Mouse (Mus musculus): ENCODE results near the gene Oas2. TPM values are rescaled to one million over a fixed set of nuclear protein-coding genes. Genes with fewer than 3 reads are reported as not detected.

Oas2 gene
- polyA plus RNA-seq, 1 experiment, result not detected

- Histone ChIP-seq H3ac (ENCODE audit: control insufficient read depth, insufficient read length) (no peak overlapping the region), H3K79me2 (ENCODE audit: control insufficient read depth, insufficient read depth) (no peaks in the 10 kb centered on the region), H3K27me3 (ENCODE audit: control insufficient read depth, insufficient read depth, insufficient read length) (peaks cover 56% of the 10 kb centered on the region), H3K36me3 (ENCODE audit: control insufficient read depth, insufficient read depth) (no peaks in the 10 kb centered on the region), H3K4me3 (no peak overlapping the region), H3K4me2 (ENCODE audit: low read depth) (no peak overlapping the region)
- TF ChIP-seq MYOD1 (IDR thresholded peaks at IDR 0.05; ENCODE audit: control insufficient read depth in 1 of 3, insufficient read length in 2 of 3, low read depth in 2 of 3) (no peak), CEBPB (IDR thresholded peaks at IDR 0.05; ENCODE audit: insufficient read depth, poor library complexity, severe bottlenecking) (no peak), MYOG (IDR thresholded peaks at IDR 0.05; ENCODE audit: control insufficient read depth in 1 of 3, insufficient read depth in 1 of 3, insufficient read length in 2 of 3, low read depth in 2 of 3) (no peak)
Measured at GRCm38 (mm10) chr5:120734380-120734990, 15.2 kb downstream of the Oas2 start.

- TF ChIP-seq SRF (IDR thresholded peaks at IDR 0.05; ENCODE audit: control insufficient read depth, insufficient read length, low read depth), result no peak
- TF ChIP-seq TCF3 (IDR thresholded peaks at IDR 0.05; ENCODE audit: insufficient read length, low read depth), result no peak
- no peak for TF ChIP-seq E2F4 (IDR thresholded peaks at IDR 0.05; ENCODE audit: insufficient read depth)
- no peak for TF ChIP-seq POLR2A (IDR thresholded peaks at IDR 0.05; ENCODE audit: insufficient read length, low read depth)
- TF ChIP-seq MAX (IDR thresholded peaks at IDR 0.05; ENCODE audit: low read depth), result no peak
- TF ChIP-seq TCF12 (IDR thresholded peaks at IDR 0.05; ENCODE audit: insufficient read depth, poor library complexity, severe bottlenecking), result no peak
- TF ChIP-seq POLR2AphosphoS2 (IDR thresholded peaks at IDR 0.05; ENCODE audit: insufficient read length, low read depth), result no peak
- no peak for TF ChIP-seq REST (IDR thresholded peaks at IDR 0.05; ENCODE audit: insufficient read depth, insufficient read length)
- no peak for TF ChIP-seq CEBPB (IDR thresholded peaks at IDR 0.05; ENCODE audit: insufficient read depth, poor library complexity, severe bottlenecking)
- TF ChIP-seq USF1 (IDR thresholded peaks at IDR 0.05; ENCODE audit: low read depth), result no peak
- TF ChIP-seq MYOG (IDR thresholded peaks at IDR 0.05; ENCODE audit: control insufficient read depth in 1 of 3, insufficient read depth in 1 of 3, insufficient read length in 2 of 3, low read depth in 2 of 3), result no peak
- no peak for TF ChIP-seq MYOD1 (IDR thresholded peaks at IDR 0.05; ENCODE audit: control insufficient read depth in 1 of 3, insufficient read length in 2 of 3, low read depth in 2 of 3)
- peaks cover 58% of the 10 kb centered on the region for H3K27me3 ChIP-seq (ENCODE audit: control insufficient read depth, insufficient read depth, insufficient read length)
- H3K79me2 ChIP-seq (ENCODE audit: control insufficient read depth, insufficient read depth), result no peaks in the 10 kb centered on the region
- no peak overlapping the region for H3ac ChIP-seq (ENCODE audit: control insufficient read depth, insufficient read length)
- H3K4me3 ChIP-seq, result no peak overlapping the region
- H3K4me2 ChIP-seq (ENCODE audit: low read depth), result no peak overlapping the region
- no peaks in the 10 kb centered on the region for H3K36me3 ChIP-seq (ENCODE audit: control insufficient read depth, insufficient read depth)
Measured at GRCm38 (mm10) chr5:120733696-120734095, 16.0 kb downstream of the Oas2 start.

- H3K79me2 ChIP-seq (ENCODE audit: control insufficient read depth, insufficient read depth), result no peaks in the 10 kb centered on the region
- H3ac ChIP-seq (ENCODE audit: control insufficient read depth, insufficient read length), result no peak overlapping the region
- peaks cover 51% of the 10 kb centered on the region for H3K27me3 ChIP-seq (ENCODE audit: control insufficient read depth, insufficient read depth, insufficient read length)
- TF ChIP-seq REST (IDR thresholded peaks at IDR 0.05; ENCODE audit: insufficient read depth, insufficient read length) (no peak), MYOD1 (IDR thresholded peaks at IDR 0.05; ENCODE audit: control insufficient read depth in 1 of 3, insufficient read length in 2 of 3, low read depth in 2 of 3) (no peak), TCF3 (IDR thresholded peaks at IDR 0.05; ENCODE audit: insufficient read length, low read depth) (no peak), POLR2AphosphoS2 (IDR thresholded peaks at IDR 0.05; ENCODE audit: insufficient read length, low read depth) (no peak)
- H3K4me2 ChIP-seq (ENCODE audit: low read depth), result no peak overlapping the region
- no peak overlapping the region for H3K4me3 ChIP-seq
- no peaks in the 10 kb centered on the region for H3K36me3 ChIP-seq (ENCODE audit: control insufficient read depth, insufficient read depth)
Measured at GRCm38 (mm10) chr5:120732740-120733139, 16.9 kb downstream of the Oas2 start.

- Histone ChIP-seq H3K4me3 (no peak overlapping the region), H3K79me2 (ENCODE audit: control insufficient read depth, insufficient read depth) (no peaks in the 10 kb centered on the region), H3K27me3 (ENCODE audit: control insufficient read depth, insufficient read depth, insufficient read length) (peaks cover 34% of the 10 kb centered on the region), H3K36me3 (ENCODE audit: control insufficient read depth, insufficient read depth) (no peaks in the 10 kb centered on the region), H3ac (ENCODE audit: control insufficient read depth, insufficient read length) (no peak overlapping the region), H3K4me2 (ENCODE audit: low read depth) (no peak overlapping the region)
- TF ChIP-seq REST (IDR thresholded peaks at IDR 0.05; ENCODE audit: insufficient read depth, insufficient read length), result no peak
- TF ChIP-seq POLR2A (IDR thresholded peaks at IDR 0.05; ENCODE audit: insufficient read length, low read depth), result no peak
- TF ChIP-seq MYOD1 (IDR thresholded peaks at IDR 0.05; ENCODE audit: control insufficient read depth in 1 of 3, insufficient read length in 2 of 3, low read depth in 2 of 3), result no peak
- no peak for TF ChIP-seq CEBPB (IDR thresholded peaks at IDR 0.05; ENCODE audit: insufficient read depth, poor library complexity, severe bottlenecking)
- no peak for TF ChIP-seq TCF3 (IDR thresholded peaks at IDR 0.05; ENCODE audit: insufficient read length, low read depth)
- no peak for TF ChIP-seq USF1 (IDR thresholded peaks at IDR 0.05; ENCODE audit: low read depth)
- TF ChIP-seq E2F4 (IDR thresholded peaks at IDR 0.05; ENCODE audit: insufficient read depth), result no peak
- TF ChIP-seq TCF12 (IDR thresholded peaks at IDR 0.05; ENCODE audit: insufficient read depth, poor library complexity, severe bottlenecking), result no peak
- TF ChIP-seq MAX (IDR thresholded peaks at IDR 0.05; ENCODE audit: low read depth), result no peak
- no peak for TF ChIP-seq POLR2AphosphoS2 (IDR thresholded peaks at IDR 0.05; ENCODE audit: insufficient read length, low read depth)
- no peak for TF ChIP-seq SRF (IDR thresholded peaks at IDR 0.05; ENCODE audit: control insufficient read depth, insufficient read length, low read depth)
Measured at GRCm38 (mm10) chr5:120729319-120729718, 20.3 kb downstream of the Oas2 start.

- Histone ChIP-seq H3K36me3 (ENCODE audit: control insufficient read depth, insufficient read depth) (no peaks in the 10 kb centered on the region), H3K79me2 (ENCODE audit: control insufficient read depth, insufficient read depth) (no peaks in the 10 kb centered on the region), H3K4me3 (no peak overlapping the region), H3ac (ENCODE audit: control insufficient read depth, insufficient read length) (no peak overlapping the region), H3K4me2 (ENCODE audit: low read depth) (no peak overlapping the region), H3K27me3 (ENCODE audit: control insufficient read depth, insufficient read depth, insufficient read length) (peaks cover 15% of the 10 kb centered on the region)
- TF ChIP-seq TCF12 (IDR thresholded peaks at IDR 0.05; ENCODE audit: insufficient read depth, poor library complexity, severe bottlenecking) (no peak), MYOG (IDR thresholded peaks at IDR 0.05; ENCODE audit: control insufficient read depth in 1 of 3, insufficient read depth in 1 of 3, insufficient read length in 2 of 3, low read depth in 2 of 3) (no peak), E2F4 (IDR thresholded peaks at IDR 0.05; ENCODE audit: insufficient read depth) (no peak), TCF3 (IDR thresholded peaks at IDR 0.05; ENCODE audit: insufficient read length, low read depth) (no peak), USF1 (IDR thresholded peaks at IDR 0.05; ENCODE audit: low read depth) (no peak), CEBPB (IDR thresholded peaks at IDR 0.05; ENCODE audit: insufficient read depth, poor library complexity, severe bottlenecking) (no peak), POLR2A (IDR thresholded peaks at IDR 0.05; ENCODE audit: insufficient read length, low read depth) (no peak), POLR2AphosphoS2 (IDR thresholded peaks at IDR 0.05; ENCODE audit: insufficient read length, low read depth) (no peak), SRF (IDR thresholded peaks at IDR 0.05; ENCODE audit: control insufficient read depth, insufficient read length, low read depth) (no peak), MAX (IDR thresholded peaks at IDR 0.05; ENCODE audit: low read depth) (no peak), REST (IDR thresholded peaks at IDR 0.05; ENCODE audit: insufficient read depth, insufficient read length) (no peak)
Measured at GRCm38 (mm10) chr5:120725811-120726455, 23.7 kb downstream of the Oas2 start.
